Mouse (Mus musculus): ENCODE measurements around the gene Rad51b.

DNA sequence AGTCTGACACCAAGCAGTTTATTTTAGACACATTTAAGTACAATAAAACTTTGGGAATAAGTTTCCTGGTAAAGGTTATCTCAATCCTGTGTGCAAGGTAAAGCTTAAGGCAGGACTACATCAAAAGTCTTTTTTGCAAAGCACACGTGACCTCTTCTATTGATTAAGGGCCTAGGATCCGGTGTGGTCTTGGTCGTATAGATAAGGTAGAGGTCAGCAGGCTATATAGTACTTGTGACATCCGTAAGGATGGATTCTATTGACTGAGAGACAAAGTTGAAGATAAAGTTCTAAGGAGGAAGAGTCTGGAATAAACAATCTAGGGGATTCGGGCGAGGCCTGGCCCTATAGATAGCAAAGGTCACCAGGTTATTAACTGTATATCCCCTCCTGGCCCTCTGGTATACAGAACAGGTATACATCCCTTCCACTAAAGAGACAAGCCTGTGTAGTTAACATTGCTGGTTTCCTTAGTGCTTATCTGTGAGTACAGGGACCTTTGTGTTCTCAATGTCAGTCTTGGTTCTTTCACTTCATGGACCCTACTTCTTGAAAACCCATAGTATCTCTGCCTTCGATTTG, 471.8 kb downstream of the Rad51b start:
- TF ChIP-seq POLR2A (IDR thresholded peaks at IDR 0.05; ENCODE audit: insufficient read depth, low read length) (no peak), CTCF (IDR thresholded peaks at IDR 0.05; ENCODE audit: low read depth, low read length) (no peak), EP300 (IDR thresholded peaks at IDR 0.05; ENCODE audit: insufficient read depth, low read depth, low read length) (no peak)
